Mouse (Mus musculus) olfactory bulb, adult 2 months (tissue): ENCODE measurements around the gene Olfml3.

Experiments
- CTCF ChIP-seq: fragments of 200-500 bp; IDR thresholded peaks from 2 replicates; pipeline ENCODE4 v1.5.1; 2012; ENCODE audit warnings: low read depth, mild to moderate bottlenecking, low read length, moderate library complexity; ENCODE audit not compliant: insufficient read depth
- POLR2A ChIP-seq: fragments of 200-500 bp; IDR thresholded peaks from 2 replicates; pipeline ENCODE4 v1.6.1; 2012; ENCODE audit warnings: mild to moderate bottlenecking, low read depth, low read length, moderate library complexity; ENCODE audit not compliant: insufficient read depth

DNA sequence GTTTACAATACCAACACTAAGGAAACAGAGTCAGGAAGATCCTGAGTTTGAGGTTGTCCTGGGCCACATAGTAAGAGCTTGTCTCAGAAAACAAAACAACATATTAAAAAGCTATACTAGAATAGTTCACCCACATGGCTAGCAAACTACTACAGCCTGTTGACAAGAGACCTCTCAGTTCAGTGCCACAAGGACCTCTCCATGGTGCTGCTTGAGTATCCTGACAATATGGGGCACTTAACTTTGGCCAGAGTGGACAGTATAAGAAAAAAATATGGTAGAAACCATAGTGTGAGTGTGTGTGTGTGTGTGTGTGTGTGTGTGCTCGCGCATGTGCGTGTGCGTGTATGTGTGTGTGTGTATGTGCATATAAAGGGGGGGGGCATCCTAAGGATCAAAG, 25.6 kb downstream of the Olfml3 start:
- TF ChIP-seq POLR2A: no peak
- no peak for TF ChIP-seq CTCF
